Mouse (Mus musculus): ENCODE measurements around the gene Msi1.
"Not testable (repeated sequence)": the region's sequence is repeated elsewhere in the genome, so short reads cannot be mapped to it uniquely, and the experiment has no call there.

Msi1 gene

DNA sequence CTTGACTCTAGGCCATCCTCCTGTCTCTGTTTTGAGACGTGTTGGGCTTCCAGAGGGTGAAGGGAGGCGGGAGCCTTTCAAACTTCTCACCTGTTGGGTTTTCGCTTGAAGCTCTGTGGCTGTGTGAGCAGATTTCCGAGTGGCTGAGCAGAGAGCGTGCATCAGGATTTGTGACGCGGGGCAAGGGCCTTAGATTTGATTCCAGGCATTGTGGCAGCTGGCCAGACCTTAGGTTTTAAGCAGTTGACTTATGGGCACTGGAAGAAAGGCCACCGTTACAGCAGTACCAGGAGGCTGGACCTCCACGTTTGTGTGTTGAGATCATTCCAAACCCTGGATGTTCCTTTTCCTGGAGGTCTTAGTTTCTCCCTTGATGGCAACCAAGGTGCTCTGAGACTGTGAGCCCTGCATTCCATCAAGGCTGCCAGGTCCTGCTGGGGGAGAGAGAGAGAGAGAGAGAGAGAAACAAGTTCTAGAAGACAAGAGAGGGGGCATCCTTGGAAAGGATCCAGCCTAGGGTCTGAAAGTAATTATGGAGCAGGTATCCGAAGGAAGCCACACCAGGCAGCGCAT, 5.0 kb downstream of the Msi1 start:
- no peak for DNase-seq (ENCODE audit: low read depth)

DNA sequence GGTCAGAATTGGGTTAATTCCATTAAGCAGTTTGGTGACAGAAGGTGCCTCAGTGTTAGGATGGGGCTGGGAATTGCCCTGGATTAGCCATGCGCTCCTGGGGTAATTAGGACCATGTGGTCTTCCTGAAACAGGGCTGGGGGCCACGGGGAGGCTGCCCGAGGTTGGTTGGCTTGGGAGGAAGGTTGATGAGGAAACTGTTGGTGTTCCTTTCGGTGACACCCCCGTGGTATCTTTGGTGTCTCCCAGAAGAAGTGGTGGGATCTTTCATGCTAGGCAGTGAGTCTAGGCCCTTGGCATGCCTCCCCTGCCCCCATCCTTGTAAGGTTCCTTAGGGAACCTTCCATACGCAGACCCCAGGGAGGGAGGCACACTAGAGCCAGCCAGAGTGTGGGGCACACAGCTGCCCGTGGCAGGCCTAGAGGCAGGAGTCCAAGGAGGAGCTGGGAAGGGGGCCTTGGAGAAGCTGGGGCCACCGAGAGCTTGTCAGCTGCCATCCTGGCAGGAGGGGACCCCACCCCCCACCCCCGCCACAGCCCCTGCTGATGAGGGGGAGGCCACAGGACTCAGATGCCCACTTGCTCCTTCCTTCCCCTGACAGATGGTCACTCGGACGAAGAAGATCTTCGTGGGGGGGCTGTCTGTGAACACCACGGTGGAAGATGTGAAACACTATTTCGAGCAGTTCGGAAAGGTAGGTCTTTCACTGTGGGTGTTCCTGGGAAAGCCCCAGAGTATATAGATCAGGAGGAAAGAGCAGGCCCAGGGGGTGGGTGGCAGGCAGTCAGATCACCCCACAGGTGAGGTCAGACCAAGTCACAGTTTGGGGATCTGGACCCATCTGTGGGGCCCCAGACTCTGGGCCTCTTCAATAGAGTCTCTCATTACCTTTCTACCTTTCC, 5.7 kb downstream of the Msi1 start:
- no peak for DNase-seq (ENCODE audit: low read depth)

DNA sequence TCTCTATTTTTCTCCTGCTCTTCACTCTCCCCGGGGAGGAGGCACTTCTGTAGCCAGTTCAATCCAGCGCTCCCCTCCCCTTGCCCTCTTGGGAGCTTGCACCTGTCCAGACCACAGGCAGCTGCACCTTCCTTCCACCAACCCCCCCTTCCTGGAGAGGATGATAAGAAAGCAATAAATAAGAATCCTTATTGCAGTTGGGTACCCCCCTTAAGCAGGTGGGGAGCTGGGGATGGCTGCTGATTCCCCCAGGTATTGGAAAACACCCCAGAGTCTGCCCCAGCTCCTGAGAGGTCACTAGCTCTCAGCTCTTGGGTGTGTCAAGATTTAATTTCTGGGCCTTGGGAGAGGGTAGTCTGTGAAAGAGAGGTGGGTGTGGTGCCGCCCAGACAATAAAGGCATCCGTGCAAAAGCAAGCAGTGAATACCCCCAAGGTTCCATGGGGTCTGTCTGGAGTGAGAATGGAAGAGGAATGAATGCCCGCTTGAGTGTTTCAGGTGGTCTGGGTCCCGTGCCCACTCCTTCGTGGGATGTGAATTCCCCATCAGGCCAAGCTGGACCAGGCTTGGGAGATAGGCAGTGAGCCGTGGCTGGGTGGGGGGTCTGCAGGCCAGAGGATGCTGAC, 6.5 kb downstream of the Msi1 start:
- DNase-seq (ENCODE audit: low read depth) = no peak

DNA sequence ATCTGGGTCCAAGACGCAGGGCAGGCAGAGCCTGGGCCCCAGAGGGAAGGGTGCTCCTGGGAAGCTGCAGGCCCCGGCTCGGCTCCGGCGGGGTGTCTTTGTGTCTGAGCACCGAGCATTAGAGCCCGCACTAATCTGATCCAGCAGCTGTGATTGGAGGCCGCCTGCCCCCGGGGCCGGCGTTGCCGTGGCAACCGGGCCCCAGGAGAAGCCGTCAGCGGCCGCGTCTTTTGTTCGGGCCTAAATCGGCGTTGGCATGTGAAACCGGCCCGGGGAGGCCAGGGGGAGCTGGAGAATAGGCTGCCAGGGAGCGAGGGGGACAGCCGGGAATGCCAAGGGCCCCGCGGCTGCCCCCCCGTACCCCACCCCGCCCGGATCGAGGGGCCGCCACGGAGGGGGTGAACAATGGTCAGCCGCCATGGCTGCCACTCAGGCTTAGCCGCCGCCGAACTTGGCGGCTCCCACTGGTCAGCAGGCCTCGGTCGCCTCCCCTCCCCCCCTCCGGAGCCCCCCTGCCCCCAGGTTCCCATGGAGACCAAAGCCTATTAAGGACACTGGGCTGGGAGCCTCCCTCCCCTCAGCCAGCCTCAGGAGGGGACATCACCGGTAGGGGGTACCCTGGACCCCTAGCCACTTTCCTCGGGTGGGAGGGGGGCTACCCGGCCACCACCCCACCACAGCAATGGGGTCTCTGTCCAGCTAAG, 7.2 kb downstream of the Msi1 start:
- DNase-seq (ENCODE audit: low read depth) = no peak

DNA sequence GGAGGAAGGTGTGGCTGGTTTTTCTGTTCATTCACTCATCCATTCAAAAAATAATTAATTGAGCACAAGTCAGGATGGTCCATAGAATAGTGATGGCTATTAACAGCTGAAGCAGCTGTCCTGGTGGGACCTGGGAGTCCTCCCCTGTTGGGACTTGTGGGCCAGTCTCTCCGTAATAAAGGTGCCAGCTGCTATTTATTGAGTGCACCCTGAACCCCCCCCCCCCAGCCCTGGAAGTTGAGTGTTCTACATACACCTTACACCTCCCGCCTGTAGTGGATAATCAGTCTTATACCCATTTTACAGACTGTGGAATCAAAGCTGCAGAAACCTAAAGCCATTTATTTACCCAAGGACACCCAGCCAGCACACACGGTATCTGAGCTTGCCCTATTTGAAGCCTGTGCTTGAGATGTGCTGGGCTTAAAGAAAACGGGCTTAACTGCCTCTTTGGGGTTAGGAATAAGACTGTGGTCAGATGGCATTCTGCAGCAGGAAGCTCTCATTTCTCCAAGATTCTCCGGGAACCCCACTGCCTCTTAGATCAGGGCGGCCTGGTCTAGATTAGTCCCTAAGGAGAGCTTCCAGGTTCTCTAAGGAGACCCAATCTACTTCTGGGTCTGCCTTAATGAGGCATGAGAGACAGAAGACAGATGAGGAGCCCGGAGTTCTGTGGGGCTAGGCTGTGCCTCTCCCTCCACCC, 8.0 kb downstream of the Msi1 start:
- DNase-seq (ENCODE audit: low read depth) = no peak

DNA sequence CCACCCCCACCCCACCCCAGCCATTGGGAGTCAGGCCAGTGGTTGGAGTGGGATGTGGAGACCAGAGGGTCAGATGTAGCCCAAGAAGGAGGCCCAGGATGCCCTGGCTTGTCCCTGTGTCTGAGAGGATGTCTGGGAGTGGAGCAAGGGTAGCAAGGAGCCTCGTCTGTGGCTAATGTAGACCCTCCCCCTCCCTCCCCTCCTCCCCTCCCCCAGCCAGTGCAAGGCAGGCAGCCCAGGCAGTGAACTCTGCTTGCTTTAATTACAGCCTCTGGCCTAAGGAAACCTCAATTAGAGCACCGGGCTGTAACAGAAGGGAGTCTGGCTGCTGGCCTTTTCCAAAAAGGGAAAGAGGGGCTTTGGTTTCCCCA, 8.5 kb downstream of the Msi1 start:
- no peak for DNase-seq (ENCODE audit: low read depth)

DNA sequence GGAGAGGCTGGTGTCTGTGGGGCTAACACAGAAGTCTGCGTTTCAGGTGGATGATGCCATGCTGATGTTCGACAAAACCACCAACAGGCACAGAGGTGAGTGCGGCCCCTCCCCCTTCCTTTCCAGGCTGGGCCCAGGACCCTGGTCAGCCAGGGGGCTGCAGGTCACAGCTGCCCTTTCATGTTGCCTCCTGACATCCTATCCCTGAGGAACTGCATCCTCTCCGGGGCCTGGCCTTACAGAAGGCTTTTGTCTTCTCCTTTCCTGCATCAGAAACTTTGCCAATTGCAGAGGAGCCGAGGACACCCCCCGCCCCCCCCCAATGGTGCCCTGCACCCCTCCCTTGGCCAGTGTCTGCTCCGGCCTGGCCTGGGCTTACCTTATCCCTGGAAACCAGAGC, 9.3 kb downstream of the Msi1 start:
- no peak for DNase-seq (ENCODE audit: low read depth)

DNA sequence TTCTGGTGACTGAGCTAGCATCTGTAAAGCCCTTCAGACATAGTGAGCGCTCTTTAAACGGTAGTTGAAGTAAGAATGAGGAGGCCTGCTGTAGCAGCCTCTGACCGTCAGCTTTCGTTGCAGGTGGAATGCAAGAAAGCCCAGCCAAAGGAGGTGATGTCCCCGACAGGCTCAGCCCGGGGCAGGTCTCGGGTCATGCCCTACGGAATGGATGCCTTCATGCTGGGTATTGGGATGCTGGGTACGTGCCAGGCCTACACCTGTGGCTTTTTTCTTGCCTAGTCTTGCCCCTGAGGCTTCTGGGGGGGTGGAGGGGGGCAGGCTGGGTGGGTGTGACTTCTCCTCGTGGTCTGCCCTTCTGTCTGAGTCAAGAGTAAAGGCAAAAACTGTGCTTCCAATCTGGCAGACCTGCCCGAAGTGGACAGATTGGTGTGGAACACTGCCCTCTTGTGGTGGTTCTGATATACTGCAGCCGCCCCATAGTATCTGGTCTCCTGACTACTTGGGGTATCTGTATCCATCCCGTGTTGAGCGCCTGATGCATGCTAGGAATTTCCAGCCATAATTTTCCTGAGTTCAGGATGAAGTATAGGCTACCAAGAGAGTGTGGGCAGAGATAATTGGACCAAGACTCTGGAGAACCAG, 11.9 kb downstream of the Msi1 start:
- DNase-seq (ENCODE audit: low read depth) = peak; percentile 46

DNA sequence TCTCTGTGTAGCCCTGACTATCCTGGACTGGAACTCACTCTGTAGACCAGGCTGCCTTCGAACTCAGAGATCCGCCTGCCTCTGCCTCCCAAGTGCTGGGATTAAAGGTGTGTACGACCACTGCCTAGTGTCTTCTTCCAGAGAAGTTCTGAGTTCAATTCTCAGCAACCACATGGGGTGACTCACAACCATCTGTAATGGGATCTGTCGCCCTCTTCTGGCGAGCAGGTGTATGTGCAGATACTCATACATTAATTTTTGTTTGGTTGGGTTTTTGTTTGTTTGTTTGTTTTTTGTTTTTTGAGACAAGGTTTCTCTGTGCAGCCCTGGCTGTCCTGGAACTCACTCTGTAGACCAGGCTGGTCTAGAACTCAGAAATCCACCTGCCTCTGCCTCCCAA, 13.3 kb downstream of the Msi1 start:
- DNase-seq (ENCODE audit: low read depth) = not testable (repeated sequence)

DNA sequence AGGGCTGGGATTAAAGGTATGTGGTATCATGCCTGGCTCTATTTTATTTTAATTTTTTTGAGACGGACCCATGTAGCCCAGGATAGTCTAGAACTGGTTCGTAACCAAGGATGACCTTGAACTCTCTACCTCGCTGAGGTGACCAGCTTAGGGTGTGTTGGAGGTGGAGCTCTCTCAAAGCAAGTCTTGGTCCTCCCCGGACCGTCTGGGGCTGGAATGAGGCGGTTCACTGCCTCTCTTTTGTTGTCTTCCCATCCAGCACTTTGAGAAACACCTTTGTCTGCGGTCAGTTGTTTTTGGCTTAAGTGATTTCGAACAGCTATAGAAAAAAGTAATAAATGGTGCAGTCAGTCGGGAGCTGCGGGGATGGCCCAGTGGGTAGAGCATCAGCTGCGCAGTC, 14.7 kb downstream of the Msi1 start:
- no peak for DNase-seq (ENCODE audit: low read depth)

DNA sequence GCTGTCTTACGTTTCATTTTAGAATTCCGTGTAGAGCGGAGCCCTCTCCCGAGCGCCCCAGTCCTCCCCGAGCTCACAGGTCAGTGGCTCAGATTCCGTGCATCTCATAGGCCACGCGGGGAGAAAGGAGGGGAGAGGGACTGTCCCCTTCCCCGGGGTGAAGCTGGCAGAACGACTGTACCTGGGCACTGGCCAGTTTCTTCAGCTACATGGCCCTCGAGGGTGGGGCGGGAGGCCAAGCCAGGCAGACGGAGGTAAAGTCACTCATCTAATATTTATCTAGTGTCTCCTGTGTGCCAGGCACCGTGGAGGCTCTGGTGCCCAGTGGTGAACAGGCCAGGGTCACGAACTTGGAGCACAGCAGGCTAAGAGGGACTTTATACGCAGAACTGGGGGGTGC, 17.7 kb downstream of the Msi1 start:
- no peak for DNase-seq (ENCODE audit: low read depth)

DNA sequence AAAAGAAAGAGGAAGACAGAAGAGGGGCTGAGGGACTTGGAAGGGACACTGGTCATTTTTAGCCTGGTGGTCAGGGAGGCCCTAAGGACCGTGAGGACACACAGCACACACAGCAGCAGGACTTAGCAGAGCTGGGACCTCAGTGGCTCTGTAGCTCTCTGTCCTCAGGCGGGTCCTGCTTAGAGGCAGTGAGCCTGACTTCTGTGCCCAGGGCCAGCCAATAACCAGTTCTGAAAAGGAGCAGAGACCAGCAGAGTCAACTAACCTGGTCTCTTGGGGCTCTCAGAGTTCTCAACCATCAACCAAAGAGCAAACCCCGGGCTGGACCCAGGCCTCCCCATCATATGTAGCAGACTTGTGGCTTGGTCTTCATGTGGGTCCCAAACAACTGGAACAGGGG, 19.8 kb downstream of the Msi1 start:
- no peak for DNase-seq (ENCODE audit: low read depth)

DNA sequence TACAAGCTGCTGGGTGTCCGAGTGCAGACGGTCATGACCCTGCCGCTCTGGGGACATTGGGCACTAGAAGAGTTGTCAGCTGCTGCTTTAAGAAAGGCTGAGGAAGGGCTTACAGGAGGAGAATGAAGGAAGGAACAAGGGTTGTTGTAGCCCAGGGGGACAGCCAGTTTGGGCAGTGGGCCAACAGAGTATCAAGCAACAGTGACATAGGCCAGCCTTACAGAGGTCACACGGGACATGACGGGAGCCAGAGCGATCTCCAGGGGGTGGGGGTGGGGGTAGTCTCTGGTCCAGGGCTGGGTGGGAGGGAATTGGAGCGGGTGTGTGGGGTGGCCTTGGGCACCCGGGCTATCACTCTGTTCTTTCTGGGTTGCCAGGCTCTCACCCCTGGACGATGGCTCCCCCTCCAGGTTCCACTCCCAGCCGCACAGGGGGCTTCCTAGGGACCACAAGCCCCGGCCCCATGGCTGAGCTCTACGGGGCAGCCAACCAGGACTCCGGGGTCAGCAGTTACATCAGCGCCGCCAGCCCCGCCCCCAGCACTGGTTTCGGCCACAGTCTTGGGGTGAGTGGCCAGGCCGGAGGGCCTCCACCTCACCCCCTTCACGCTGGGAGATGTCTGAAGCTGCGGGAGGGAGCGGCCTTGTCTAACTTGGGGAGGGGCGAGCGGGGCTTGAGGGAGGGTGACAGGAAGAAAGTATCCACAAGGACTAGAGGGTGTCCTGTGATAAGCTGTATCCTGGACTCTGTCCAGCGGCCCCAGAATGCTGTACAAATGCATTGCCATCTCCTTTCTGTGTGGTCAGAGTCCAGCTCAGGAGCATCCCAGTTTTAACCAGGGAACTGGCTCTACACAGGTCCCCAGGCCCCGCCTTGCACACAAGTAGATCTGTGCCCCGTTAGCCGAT, 21.3 kb downstream of the Msi1 start:
- DNase-seq (ENCODE audit: low read depth) = no peak

DNA sequence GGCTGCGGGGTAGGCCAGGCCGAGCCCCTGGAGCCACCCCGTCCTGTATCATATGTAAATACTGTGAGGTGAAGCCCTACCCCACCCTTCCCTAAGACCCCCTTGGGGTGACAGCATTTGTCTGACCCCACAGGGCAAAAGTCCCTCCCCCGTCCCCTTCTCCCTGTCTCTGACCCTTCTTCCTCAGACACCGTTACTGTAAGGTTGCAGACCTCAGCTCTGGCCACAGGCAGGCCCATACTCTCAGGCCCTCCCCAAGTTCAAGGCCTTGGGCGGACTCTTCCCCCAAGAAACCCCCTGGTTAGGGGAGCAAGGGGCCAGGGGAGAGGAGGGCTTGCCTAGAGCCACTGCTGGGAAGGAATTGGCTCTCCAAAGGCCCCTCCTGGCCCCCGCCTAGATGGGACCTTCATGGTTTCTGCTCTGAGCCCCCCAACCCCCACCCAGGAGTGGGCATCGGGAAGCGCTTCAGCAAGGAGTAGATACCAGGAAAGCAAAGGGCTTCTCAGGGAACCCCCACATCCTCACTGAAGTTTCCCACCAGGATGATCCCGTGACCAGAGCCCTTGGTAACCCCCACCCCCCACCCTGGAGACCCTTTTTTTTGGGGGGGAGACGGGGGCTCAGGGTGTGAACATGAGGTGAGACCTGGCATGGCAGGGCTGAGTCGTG, 25.2 kb downstream of the Msi1 start:
- DNase-seq (ENCODE audit: low read depth) = no peak

DNA sequence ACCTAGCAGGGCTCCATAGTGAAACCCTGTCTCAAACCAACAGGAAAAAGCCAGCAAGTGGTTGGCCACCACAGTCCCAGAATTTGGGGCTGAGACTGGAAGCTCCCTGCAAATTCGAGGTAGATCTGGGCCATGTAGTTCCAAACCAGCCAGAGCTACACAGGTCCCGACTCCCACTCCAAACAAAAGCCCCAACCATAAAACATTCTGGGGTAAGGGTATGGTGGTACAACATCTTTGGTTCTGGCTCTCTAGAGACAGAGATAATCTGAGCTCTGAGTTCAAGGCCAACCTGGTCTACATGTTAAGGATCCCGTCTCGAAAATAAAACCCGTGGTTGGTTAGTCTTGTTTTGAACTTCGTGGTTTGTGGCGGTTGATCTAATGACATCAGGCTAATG, 26.4 kb downstream of the Msi1 start:
- DNase-seq (ENCODE audit: low read depth) = no peak

DNA sequence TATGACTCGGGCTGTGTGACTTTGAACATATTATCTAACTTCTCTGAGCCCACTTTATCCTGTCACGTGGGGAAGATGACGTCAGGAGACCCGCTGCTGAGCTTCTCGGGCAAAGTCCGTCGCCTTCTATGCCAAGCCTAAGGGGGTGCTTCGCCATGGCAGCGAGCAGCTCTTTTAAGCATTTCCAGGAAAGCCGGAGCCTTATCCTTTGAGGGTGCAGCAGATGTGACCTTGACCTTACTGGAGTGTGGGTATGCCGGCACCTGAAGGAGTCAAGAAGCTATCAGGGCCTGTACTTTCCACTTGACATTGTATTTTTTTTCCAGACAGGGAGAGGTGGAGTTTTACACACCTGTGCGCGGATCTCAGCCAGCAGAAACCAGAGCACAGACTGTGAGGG, 29.5 kb downstream of the Msi1 start:
- DNase-seq (ENCODE audit: low read depth) = no peak

DNA sequence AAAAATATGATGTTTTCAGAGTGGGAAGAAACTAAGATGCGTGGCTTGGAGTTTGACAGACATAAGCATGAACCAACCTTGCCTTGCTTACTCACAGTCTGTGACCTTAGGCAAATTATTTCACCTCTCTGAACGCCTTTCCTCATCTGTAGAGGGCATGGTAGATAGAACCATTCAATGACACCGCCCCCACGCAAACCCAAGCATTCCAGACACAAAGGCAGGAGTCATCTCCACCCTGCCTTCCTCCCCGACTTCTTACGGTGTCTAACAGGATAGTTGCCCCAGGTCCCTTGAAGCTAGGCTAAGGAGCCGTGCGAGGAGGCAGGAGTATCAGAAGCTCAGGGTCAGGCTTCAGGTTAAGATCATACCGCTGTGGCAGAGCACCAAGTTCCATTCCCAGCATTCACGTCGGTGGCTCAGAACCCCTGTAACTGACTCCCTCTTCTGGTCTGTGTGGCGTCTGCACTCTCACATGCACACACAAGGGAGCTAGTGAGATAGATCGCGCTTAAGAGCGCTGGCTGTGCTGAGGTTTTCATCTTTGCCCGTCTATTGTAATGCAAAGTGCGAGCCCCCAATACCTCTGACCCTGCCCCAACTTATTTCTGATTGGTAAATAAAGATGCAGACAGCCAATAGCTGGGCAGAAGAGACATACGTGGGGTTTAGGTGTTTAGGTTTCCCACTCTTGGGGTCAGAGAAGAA, 35.2 kb downstream of the Msi1 start:
- no peak for DNase-seq (ENCODE audit: low read depth)

DNA sequence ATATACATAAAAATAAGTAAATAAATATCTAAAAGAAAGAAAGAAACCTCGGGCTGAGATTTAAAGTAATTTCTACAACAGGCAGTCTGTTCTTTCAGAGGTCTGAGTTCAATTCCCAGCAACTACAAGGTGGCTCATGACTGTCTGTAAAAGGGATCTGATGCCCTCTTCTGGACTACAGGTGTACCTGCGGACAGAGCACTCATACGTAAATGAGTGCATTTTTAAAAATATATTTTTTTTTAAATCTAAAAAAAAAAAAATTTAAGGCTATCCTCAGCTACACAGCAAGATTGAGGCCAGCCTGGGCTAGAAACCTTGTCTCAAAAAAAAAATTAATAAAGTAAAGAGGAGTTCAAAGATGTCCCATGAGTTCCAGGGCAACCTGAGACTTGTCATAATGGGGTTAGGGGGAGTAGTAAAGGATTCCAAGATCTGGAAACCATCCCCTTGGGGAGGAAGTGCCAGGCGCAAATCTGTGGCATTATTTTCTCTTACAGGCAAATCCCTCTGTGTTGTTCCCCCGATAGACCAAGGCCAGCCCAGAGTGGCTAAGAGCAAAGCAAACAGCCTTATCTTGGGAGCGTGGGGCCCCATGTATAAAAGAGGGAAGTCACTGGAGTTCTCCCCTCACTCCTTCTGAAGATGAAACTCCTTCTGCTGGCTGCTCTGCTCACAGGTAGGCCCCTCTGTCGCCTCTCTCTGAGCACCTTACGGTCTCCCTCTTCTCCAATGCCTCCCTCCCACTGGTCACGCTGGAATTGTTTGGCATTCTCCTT, 36.4 kb downstream of the Msi1 start, which contains the start of gene Pla2g1b:
Pla2g1b (plus strand) TSS at position 621 of the 779 bp plus-strand sequence.
- DNase-seq (ENCODE audit: low read depth) = no peak
